Mouse (Mus musculus) left cerebral cortex, postnatal 10 days (tissue): ENCODE measurements at regions not wholly inside any gene's neighbourhood (a gene's known extent, or its start where the extent isn't known, plus 50 kb on each side); places are given as distances from the start of the nearest gene placed in this dataset.
A peak's percentile ranks its signal among the peaks of the same experiment; 100 is the strongest.

Experiments used
- DNase-seq, 2 experiments: peaks; one replicate each; pipeline ENCODE4 v3.0.0; 2021 to 2022; ENCODE audit warnings: low spot score in 2 of 2, mixed read lengths in 1 of 2; ENCODE audit errors: extremely low spot score in 1 of 2
- intact Hi-C: fragments of 180-260 bp; cut with DNase I; formaldehyde crosslinking; loops from one replicate; pipeline ENCODE4 v1.15.1; 2025

DNA sequence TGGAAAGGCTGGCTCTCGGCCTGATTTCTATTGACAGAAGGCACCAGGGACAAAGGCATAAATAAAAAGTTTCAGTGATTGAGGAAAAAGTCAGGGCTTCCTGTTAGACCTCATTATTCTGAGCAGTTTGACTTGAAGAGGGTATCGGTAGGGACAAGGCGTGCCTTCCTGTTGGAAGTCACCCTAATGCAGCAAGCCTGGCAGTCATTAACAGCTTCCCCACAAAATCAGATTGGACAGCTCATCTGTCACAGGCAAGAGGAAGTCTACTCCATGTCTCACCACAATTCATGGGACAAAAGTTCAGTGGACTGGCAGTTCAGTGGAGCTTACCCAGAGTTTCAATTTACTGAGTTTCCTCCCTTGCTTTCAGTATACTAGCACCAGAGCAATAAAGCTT is 715.5 kb downstream of the Fam181b start:
- intact Hi-C loops = no loop called here
- DNase-seq = no peak

DNA sequence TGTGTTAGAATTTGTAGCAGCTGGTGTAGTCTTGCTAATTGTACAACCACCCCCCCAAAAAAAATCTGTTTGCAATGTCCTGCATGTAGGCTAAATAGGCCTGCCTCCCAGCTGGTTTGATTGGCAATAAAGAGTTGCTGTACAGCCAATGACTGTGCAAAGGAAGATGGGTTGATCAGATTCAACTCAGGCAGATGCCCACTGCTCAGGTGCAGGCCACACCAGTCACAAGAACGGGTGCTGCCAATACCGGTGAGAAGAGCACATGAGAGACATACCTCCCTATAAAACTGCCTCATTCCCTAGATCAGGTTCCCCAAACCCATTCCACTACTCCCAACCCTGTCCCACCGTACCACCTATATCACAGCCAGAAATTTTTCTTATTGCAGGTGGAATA is 756.0 kb downstream of the Fam181b start:
- intact Hi-C loops = no loop called here
- DNase-seq = no peak

DNA sequence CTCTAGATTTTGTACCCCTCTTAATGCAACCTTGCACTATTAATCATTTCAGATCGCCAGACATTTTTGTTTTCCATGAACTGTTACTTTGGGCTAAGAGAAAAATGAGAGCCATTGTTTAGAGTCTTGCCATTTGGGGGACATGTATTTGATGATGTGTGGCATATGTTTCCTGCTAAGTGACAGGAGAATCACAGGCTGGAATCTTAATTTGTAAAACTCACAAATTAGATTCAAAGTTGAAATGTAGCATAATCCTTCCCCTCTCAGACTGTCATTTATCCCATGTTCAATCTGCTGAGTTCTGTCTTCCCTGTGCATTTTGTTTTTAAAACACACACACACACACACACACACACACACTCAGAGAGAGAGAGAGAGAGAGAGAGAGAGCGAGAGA is 756.5 kb downstream of the Fam181b start:
- intact Hi-C loops = no loop called here
- no peak for DNase-seq

DNA sequence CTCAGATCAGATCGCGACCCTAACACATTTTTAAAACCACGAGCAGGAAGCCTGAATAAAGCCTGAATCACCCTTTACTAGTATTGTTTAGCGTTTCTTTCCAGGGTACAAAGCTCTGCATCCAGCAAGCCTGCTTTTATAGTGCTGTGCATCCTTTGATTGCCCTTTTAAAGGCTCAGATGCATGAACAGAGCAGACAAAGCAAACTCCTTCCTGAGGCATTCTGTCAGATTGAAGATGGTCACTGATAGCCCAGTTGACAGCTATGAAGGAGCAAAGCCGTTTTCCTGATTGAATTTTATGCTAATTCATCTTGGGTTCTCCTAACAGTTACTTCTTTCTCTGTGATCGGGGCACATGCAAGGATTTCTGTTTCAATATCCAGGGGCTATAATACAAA is 775.4 kb downstream of the Fam181b start:
- intact Hi-C loops = no loop called here
- no peak for DNase-seq

DNA sequence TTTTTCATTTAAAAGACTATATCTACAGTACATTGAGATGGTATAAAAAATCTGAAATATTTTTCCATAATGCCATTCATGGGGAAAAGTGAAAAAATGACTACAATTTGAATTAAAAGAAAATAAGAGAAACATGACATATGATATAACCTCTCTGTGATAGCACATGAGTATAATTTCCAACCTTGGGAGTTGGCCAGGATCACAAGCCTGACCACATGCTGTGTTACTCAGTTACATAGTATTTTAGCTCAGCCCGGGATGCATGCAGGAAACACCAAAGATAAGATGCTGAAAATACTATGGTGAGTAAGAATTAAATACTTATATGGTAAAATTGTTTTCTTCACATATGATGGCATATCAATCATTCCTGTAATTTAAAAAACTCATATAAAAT is 814.0 kb downstream of the Fam181b start:
- intact Hi-C loops = no loop called here
- no peak for DNase-seq

DNA sequence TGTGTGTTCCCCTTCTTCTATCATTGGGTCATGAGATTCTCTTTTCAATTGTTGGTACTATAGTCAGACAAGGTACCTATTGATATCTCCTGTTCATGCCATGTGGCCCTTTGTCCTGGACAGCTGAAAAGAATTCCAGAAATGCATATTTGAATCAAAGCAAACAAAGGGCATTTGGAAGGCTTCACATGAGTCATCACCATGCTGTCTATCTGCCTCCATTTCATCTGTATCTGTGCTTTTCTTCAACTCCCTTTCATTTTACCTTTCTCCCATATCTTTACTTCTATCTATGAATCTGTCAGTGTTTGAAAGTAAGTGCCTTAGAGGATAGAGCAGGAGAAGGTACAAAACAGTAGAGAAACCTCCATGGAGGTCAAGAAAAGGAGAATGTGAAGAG is 817.3 kb downstream of the Fam181b start:
- intact Hi-C loops = no loop called here
- no peak for DNase-seq

DNA sequence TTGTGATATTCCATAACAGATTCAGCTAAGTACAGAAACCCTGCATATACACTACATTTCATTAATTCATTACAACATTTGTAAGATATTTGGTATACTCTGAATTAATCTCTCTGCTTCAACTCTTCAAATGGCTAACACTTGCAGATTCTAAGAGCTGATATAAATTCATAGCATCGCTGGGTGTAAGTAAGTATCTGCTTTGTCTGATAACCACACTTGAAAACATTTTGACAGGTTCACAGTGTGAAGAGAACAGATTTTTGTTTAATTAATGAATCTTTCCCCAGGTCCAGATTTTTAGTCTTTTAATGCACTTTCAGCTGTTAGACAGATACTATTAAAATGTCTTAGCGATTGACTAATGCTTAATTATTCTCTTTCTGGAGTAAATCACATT is 823.1 kb downstream of the Fam181b start:
- DNase-seq = no peak
- intact Hi-C loops = no loop called here

DNA sequence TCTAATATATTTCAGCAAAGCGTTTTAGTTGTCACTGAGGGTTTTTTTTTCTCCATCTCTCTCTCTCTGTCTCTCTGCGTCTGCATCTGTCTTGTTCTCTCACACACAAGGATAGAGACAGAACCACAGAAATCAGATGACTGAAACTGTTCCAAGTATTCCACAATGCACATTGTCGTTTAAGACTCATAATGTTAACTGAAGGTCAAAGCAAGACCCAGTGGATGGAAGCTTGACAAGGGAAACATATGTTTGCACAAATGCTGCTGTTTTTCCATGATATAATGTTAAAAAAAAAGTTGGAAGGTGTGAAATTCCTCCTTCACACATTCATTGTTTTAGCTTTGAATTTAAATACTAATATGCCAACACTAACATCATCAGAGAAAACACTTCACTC is 857.3 kb downstream of the Fam181b start:
- intact Hi-C loops = no loop called here

DNA sequence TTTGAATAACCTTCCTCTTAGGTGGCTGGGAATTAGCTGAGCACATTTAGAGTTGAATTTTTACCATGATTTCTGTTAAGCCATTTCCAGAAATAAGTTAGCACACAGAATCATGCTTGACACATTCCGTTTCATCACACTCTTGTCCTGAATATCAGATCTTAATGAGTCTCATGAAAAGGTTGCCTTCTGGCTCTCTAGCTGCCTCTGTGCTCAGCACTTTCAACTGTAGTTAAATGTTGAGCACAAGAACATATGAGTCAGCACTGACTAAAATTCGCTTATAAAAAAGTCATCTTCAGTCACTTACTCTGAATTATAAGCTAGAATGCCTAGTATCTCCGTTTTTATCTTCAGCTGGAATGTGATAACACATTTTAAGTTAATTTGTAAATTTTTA is 902.4 kb downstream of the Fam181b start:
- intact Hi-C loops = no loop called here
- DNase-seq = no peak

More for the DNA sequence above, 857.3 kb downstream of the Fam181b start:
- no peak for DNase-seq

DNA sequence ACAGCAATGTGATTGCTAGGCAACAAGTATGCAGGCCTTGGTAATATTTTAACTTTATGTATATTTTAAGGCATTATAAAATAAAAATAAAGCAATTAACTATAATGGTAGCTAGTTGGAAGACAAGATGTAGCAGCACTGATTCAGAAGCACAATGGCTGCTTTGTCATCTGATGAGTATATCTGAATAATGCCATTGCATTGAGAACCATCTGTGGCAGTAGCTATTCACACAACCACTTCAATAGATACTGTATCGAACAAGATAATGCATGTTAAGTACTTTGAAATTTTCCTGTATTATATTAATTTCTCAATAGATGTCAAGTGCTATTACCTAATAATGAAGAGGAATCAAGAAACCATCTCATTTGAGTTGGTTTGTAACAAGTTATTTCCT is 923.1 kb downstream of the Fam181b start:
- intact Hi-C loops = no loop called here
- no peak for DNase-seq

DNA sequence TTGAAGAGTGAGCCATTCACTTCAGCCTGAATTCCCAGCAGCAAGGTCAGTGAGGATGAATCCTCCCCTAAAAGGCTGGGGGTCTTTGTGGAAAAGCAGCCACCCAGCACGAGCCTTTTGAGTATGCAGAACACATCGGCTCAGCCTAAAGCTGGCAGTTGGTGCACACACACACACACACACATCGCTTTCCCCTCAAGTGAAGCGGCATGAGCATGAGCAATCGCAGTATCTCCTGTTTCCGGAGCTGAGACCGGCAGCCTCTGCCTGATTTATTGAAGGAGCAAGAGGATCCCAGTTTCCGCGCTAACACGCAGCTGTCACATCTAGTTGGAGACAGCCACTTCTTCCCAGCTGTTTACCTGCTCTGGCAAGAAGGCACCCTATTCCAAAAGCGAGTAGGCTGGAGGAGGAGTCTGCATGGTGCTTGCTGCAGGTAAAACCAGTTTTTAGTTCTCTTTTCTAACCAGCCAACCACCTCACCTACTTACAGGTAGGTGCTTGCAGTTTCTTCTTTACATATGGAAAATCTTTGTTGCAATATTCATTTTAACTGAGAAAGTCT is 962.9 kb downstream of the Fam181b start:
- DNase-seq = peak; percentile 10 to 22
- intact Hi-C loops = loop anchor here (5.0 kb wide), 1 partner anchor 575 kb away; no protein-coding TSS in a partner anchor

DNA sequence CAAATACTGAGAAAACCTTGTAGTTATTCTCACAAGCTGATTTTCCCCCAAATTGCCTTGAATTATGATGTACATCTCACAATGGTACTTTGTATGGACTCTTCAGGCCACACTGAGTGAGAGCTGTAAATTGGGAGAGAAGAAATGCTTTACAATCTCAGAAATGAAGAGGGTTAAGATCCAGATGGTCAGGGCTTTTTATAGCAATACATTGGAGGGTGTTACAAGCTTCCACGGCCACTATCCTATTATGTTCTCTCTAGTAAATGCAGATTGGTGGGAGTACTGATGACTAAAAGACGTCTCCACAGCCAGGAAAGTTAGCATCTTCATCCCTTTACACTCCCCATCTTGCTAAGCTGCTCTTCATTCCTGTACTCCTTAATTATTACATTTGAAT is 965.8 kb downstream of the Fam181b start:
- no peak for DNase-seq
- intact Hi-C loops = loop anchor here (5.0 kb wide), 1 partner anchor 713 kb away; no protein-coding TSS in a partner anchor

DNA sequence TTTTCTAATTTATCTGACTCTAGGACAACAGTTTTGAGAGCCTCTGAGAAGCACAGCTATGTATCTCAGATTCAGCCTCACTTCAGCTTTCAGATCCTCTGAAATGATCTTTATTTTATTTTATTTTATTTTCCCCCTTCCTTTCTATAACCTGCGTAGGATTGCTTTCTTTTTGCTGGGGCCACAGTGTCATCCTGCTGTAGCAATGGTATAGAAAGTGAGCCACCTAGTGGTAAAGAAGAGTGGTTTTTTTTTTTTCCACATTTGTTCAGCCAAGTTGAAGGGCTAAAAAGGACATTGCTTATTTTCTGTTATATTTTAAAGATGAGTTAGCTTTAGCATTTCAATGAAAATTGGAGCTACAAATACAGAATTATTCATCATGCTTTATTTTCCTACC is 966.4 kb downstream of the Fam181b start:
- intact Hi-C loops = loop anchor here (5.0 kb wide), 1 partner anchor 714 kb away; no protein-coding TSS in a partner anchor
- no peak for DNase-seq

DNA sequence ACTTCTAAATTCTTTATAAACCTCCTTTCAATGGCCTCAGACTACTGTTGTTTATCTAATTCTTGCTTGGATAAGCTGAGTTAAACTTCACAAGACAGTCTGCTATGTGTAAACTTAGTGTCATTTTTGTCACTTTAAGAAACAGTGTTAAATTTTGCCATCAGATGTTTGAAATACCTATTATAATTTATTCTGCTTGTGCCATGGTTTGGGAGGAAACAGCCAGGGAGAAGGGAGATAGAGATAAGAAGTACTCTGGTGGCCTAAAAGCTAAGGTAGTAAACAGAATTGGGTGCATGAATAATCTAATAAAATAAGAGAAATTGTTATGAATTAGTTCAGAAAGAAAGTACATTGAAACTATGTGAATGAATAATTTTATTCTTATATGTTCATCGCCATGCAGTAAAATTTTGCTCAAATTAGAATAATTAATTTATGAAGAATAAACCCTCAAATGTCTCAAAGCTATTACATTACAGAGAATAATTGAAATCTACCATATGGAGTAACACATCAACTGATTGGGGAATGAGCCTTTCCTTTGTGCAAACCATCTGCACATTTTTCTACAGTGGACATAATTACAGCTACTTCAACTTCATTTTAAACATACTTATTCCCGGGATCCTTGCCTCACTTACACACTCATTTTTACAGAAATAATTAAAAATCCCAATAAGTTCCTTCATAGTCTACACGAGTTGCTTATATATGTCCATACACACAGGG is 982.3 kb downstream of the Fam181b start:
- intact Hi-C loops = no loop called here
- no peak for DNase-seq
